Mouse (Mus musculus) brain, embryonic 18.5 days (tissue): ENCODE data around the gene Plekhj1.
"Not testable (repeated sequence)": the region's sequence is repeated elsewhere in the genome, so short reads cannot be mapped to it uniquely, and the experiment has no call there.

ENCODE experiments used
- DNase-seq: peaks from one replicate; pipeline ENCODE4 v3.0.0-alpha.2; 2012; ENCODE audit warnings: low read depth, low spot score

Gene Plekhj1

GRCm38 (mm10) chr10:80826151-80827062 lies 28.0 kb upstream of the Plekhj1 start, which contains the start of gene Oaz1:
Gene Oaz1, plus strand, starts transcription at chr10:80826656.
- peak; percentile 100 for DNase-seq

GRCm38 (mm10) chr10:80824827-80825226 lies 26.4 kb upstream of the Plekhj1 start:
- DNase-seq: no peak

DNA sequence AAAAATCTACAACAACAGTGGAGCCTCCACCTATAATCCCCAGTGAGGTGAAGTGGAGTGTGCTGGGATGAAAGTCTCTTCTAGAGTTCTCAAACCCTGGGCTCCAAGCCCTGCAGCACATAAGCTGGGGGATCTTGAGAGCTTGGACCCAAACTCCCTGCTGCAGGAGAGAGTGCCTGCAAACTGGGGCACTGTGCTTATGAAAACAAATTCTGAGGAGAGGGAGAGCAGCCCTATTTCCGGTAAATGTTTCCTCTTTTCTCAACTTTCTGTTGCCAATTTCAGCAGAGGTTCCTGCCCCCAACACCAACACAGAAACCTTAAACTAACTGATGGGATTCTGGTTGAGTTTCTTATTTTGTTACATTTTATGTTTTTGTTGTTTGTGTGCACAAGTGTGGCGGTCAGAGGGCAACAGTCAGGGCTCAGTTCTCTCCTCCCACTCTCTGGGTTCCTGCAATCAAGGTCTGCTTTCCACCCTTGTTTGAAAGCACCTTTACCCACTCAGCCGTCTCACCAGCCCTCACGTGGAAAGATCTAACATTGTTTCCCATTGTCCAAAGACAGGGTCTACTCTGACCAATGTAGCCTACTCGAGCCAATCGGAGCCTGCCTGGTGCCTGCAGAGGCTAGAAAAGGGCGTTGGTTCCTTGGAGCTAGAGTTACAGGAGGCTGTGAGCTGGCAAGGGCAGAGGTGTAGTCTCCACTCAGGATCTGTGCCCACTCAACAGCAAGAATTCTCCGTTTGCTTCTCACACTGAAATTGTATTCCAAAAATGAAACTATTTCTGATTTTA lies 25.6 kb upstream of the Plekhj1 start:
- DNase-seq: no peak

- no peak for DNase-seq
Observed at GRCm38 (mm10) chr10:80823316-80823715, 24.9 kb upstream of the Plekhj1 start.

- no peak for DNase-seq
Observed at GRCm38 (mm10) chr10:80822528-80822927, 24.1 kb upstream of the Plekhj1 start.

- DNase-seq: no peak
Observed at GRCm38 (mm10) chr10:80821991-80822390, 23.6 kb upstream of the Plekhj1 start.

DNA sequence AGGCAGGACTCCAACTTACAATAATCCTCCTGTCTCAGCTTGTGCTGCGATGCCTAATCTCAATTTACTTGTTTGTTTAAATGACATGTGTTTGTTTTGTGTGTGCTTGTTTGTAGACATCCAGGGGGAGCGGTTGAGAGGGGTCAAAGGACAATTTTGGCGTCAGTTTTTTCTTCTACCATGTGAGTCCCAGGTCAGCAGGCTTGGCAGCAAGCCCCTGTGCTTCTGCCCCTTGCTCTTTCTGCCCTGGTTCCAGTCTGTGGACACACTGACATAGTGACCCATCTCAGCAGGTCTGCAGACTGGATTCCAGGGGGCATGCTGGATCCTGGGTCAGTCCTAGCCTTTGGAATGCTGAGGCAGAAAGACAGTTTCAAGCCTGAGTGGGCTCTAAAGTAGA lies 21.0 kb upstream of the Plekhj1 start:
- DNase-seq: no peak

DNA sequence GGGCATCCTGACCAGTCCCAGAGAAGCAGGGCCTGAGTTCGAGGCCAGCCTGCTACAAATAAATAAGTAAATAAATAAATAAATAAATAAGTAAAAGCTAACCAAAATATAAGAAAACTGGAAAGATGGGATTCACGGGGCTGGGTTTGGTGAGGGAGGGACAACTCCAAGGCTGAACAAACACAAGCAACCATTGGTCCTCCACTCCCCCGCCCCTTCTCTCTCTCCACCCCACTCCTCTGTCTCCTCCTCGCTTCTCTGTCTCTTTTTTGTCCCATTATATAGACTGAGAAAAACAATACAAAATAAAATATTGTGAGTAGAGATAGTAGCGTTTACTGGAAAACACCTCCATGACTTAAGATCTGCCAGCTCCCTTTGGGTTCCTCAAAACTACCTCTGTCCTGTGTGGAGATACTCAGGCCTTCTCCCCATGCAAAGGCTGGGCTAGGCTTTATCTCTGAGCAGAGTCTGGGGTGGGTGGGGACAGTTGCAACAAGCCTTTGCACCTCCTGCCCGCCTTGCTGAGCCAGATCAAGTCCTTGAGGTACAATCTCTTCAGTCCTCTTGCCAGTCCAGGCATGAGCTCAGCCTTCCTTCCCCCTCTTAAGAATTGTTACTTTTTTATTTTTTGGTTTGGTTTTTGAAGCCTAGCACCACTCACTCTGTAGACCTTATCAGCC lies 20.3 kb upstream of the Plekhj1 start:
- no peak for DNase-seq

GRCm38 (mm10) chr10:80817955-80818354 lies 19.5 kb upstream of the Plekhj1 start:
- not testable (repeated sequence) for DNase-seq

DNA sequence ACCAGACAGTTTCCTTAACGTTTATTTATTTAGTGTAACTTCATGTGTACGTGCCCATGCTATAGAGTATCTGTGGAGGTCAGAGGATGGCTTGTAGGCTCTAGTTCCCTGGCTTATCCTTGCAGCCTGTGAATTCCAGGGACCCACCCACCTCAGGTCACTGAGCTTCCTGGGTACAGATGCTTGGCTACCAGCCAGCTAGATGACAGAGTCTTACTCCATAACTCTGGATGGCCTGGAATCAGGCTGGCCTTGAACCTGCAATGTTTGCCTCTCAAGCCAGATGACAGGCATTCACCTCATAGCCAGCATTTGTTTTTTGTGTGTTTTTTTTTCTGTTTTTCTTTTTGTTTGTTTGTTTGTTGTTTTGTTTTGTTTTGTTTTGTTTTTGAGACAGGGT lies 18.7 kb upstream of the Plekhj1 start:
- no peak for DNase-seq

DNA sequence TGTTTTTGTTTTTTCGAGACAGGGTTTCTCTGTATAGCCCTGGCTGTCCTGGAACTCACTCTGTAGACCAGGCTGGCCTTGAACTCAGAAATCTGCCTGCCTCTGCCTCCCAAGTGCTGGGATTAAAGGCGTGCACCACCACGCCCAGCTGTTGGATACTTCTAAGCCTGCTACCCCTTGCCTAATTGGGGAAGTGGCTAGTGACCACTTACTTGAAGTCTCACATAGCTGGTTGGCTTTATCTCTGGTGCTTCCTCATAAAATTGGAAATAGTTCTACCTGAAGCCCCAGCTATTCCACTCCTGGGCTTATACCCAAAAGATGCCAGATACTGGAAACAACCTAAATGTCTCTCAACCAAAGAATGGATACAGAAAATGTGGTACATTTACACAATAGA lies 17.9 kb upstream of the Plekhj1 start:
- DNase-seq: not testable (repeated sequence)

- DNase-seq: no peak
Observed at GRCm38 (mm10) chr10:80814800-80815199, 16.4 kb upstream of the Plekhj1 start.

GRCm38 (mm10) chr10:80813366-80813765 lies 14.9 kb upstream of the Plekhj1 start, which contains the start of gene Jsrp1:
Gene Jsrp1, minus strand, starts transcription at chr10:80813498.
- no peak for DNase-seq

DNA sequence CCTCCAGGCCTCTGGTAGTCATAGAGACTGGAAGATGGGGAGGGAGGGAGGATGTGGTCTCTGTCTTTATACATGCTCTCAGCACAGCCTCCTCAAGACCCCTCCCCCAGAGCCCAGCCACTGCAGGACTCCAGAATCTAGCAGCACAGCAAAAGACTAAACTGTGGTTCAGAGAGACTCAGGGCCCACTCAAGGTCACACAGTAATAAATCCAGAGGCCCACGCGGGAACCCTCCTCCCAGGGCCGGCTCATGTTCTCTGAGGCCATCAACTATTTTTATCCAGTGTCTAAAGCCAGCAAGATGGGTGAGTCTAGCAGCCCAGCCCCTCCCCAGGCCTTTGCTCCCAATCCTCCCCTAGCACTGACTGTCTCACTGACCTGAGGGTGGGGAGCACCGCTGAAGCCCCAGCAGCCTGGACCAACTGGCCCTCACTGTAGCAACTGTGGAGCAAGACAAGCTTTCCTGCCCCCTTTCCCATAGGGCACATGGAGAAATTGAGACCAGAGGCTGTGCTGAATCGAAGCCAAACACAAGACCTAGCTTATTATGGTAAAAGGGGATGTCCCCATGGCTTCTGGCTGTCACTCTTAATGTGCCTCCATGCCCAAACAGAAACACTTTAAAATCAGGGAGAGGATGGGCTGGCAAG lies 14.1 kb upstream of the Plekhj1 start:
- DNase-seq: no peak

GRCm38 (mm10) chr10:80810084-80810483 lies 11.7 kb upstream of the Plekhj1 start:
- no peak for DNase-seq

DNA sequence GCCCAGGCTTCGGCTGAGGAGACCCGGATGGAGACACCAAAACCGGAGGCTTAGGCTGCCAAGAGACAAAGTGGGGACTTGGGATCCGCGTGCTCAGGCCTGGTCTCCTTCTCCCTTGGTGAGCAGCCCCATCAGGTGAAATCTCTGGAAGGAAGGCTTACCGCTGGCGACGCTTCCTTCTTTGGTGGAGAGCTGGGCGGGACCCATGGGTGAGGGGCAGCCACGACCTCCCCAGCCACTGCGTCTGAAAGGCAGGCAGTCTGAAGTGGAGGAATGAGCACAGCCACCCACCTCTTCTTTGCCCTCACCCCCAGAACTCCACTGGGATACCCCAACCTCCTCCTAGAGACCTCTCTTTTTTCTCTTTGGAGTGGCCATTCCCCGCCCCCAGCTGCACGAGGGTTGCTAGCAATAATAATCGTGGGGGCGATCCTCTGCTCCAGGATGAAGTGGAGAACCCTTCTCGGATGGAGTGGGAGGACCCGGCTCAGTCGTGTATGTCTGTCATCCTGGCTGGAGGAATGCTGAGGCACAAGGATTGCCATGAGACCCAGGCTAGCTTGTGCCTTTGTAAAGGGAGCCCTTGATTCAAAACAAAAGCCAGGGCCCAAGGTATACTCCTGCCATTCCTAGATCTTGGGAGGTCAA lies 10.7 kb upstream of the Plekhj1 start:
- no peak for DNase-seq

DNA sequence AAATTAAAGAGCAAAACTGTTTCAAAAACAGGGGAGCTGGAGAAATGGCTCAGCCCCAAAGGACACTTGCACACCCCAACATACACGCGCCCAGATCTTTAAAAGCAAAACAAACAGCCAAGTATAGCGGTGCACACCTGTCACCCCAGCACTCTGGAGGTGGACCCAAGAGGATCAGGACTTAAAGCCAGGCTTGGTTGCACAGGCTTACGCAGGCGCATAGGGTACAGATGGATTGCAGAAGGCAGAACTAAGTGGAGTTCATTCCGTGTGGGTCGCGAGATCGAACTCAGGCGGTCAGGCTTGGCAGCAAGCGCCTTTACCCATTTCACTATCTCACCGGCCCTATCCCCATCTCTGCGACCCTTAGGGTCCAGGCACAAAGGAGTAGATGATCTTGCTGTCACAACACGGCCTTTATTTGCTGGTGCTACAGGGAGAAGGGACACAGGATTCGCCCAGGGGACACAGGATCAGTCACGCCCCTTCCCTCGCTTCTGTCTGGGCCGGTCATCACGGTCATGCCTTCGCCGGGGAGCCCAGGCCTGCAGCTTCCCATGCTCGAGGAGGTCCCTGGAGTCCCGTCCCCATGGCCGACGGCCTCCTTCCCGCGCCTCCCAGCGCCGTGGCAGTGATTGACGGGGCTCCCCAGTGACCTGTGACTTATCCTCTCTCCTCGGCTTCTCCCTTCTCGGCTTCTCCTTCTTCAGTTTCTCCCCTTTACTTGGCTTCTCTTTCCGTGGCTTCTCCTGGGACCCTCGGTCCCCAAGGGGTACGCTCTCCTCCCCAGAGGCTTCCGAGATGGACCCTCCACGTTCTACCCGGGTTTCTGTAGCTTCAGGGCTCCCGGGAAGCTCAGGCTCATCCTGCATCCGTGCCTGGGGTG lies 9.9 kb upstream of the Plekhj1 start:
- DNase-seq: no peak

- peak; percentile 51 for DNase-seq
Observed at GRCm38 (mm10) chr10:80807057-80807627, 8.7 kb upstream of the Plekhj1 start.

DNA sequence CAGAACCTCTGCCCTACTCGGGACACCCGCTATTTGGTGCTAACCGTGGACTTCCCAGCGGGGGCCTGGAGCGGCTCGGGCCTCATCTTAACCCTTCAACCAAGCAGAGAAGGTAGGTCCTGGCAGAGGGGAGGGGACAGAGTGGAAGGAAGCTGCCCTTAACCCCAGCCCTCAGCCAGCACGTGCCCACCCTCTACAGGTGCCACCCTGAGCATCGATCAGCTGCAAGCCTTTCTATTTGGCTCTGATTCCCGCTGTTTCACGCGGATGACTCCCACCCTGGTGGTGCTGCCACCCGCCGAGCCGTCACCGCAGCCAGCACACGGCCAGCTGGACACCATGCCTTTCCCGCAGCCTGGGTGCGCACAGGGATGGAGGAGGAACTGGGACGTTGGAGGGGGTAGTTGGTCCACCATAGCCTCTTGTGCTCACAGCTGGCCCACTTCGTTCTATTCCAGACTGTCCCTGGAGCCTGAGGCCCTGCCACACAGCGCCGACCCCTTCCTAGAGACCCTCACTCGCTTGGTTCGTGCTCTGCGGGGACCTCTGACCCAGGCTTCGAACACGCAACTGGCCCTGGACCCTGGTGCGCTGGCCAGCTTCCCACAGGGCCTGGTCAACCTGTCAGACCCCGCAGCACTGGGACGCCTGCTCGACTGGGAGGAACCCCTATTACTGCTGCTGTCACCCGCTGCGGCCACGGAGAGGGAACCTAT lies 8.1 kb upstream of the Plekhj1 start:
- no peak for DNase-seq
